Mouse (Mus musculus): ENCODE measurements at regions not wholly inside any gene's neighbourhood (a gene's known extent, or its start where the extent isn't known, plus 50 kb on each side); places are given as distances from the start of the nearest gene placed in this dataset.
A peak's percentile ranks its signal among the peaks of the same experiment; 100 is the strongest.

DNA sequence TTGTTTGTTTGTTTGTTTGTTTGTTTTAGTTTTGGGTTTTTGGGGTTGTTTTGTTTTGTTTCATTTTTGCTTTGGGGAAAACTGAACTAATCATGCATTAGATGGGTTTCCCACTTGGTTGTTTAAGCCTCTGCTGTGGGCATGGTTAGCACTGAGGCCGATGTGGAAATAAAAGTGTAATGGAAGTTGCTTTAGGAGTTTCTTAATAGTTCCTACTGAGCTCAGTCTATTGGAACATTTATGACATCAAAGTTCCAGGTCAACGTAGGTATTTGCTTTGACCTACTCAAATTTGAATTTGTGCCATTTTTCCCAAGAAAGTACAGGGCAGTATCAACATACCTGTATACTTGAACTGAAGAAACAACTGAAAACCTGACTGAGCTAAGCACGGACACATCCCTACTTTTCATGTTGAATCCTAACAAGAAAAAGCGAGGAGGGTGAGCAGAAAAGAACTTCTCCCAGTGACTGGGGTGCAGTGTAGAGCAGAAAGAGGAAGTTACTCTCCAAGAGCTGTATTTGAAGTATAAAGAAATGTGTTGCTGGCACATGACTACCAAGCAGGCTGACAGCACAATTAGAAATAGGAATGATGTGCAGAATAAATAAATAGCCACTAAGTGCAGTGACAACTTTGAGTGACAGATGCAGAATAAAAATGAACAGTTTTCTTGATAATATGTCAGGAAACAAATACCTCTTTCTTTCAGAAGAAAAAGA, 122.0 kb upstream of the Atp2b1 start:
- no peak for DNase-seq

DNA sequence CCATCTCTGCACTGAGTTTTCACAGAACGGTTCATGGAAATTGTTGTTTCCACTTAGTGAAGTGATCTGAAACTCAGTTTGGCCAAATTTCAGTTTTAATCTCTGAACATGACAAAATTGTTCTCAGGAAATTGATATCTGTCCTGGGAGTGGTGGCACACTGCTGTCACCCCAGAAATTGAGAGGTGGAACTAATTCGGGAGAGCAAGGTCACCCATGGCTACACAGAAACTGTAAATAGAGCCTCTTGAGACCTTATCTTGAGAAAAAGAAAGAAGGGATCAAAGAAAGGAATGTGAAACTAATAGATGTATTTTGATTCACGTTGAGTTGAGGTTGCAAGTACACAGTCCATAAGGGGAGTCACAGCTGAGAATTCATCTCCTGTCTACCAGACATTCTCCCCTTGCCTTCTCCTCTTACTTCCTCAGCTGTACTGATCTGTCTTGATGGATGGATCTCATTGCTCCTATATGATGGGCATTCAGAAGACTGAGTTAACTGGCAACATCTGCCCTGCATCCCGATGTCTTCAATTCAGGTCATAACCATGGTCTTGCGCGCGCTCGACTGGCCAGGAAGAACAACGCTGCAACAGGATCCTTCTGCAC, 120.2 kb upstream of the Atp2b1 start:
- no peak for DNase-seq

DNA sequence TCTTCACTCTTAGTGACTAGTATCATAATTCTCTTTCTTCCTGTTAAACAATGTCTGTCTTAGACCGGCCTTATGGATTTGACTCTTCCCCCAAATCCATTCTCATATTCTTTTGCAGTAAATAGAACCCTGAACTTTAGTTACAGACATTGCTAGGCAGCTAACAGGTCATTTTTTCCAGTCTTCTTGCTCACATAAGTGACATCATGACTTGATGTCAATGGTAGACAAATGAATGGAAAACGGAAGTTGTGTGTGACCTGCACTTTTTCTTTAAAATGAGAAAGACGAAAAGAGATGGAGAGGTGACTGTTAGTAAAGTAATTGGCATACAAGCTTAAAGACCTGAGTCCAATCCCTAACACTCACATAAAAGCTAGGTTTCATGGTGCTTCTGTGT, 118.2 kb upstream of the Atp2b1 start:
- no peak for DNase-seq

DNA sequence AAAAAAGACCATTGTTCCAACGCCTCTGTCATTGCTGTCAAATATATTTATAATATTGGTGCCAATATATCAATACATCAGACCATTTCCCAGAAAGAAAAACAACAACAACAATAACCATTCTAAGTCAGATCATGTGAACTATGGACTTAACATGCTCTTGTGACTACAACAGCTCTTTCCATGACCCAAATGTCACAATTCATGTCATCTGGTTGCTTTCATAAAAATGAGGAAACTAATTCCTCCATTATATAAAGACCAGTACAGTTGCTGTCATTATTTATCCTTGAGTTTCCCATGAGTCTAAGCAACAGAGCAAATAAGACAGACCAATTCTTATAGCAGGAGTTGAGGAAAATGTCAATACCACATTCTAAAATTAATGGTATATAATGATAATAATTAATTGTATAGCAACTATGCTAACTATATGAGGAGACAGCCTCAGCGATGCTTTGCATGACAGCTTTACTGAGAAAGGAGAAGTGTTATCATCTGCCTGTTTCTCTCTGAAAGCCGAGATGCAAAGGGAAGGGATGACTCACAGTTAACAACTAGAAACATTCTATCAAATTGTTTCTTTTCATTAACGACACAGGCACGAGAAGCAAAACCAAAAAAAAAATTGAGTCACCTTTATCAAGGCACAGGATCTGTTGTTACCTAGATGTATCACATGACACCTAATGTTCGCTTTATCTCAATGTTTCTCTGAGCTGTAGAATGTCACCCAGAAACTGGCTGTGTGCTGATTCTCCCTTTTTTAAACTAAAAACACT, 115.4 kb upstream of the Atp2b1 start:
- no peak for DNase-seq

DNA sequence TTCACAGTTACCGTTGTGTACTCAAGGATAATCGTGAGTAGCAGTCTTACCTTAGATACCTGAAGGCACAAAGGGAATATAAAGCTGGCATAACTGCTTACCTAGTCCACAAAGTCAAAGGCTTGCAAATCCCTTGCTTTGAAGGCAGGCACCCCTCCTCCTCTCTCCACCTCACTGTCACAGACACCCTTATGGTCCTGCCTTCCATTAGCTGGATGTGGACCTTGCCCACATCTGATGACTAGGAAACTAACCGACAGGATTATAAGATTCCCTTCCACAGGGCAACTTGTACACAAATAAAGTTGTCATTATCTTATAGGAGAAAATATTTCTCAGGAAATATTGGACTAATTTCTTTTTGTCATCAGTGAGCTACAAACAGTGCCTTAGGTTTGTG, 114.4 kb upstream of the Atp2b1 start:
- DNase-seq: no peak

DNA sequence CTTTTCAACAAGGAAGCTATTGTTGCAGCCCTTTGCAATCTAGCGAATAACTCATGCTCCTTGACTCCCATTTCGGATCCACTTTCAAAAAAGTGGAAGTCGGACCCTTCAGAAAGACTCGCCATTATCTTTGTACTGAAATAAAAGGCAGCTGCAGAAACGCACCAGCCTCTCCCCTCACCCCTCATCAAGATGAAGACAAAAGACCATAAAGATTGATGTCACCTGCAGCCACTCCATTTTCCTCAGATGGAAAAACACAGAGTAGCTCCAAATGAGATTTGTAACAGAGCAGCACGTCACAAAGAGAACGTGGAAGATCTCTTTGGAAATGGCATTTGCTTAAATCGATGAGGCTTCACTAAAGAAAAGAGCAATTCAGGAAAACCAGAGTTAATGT, 113.3 kb upstream of the Atp2b1 start:
- no peak for DNase-seq

DNA sequence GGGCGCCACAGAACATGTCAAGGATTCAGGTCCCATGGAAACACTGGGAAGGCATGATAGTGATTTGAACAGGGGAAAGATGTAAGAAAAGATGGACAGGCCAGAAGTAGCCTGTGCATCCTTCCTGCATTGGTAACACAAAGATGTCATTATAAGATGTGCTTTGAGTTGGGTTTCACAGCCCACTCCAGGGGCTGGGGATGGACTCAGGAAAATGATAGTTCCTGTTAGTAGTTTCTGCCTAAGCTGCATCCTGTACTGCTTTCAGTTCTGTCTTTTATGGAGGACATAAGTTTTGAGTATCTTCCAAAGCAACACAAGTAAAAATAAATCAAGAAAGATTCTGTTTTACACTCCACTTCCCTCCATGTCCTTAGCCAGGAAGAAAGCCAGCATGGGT, 109.2 kb upstream of the Atp2b1 start:
- no peak for DNase-seq

DNA sequence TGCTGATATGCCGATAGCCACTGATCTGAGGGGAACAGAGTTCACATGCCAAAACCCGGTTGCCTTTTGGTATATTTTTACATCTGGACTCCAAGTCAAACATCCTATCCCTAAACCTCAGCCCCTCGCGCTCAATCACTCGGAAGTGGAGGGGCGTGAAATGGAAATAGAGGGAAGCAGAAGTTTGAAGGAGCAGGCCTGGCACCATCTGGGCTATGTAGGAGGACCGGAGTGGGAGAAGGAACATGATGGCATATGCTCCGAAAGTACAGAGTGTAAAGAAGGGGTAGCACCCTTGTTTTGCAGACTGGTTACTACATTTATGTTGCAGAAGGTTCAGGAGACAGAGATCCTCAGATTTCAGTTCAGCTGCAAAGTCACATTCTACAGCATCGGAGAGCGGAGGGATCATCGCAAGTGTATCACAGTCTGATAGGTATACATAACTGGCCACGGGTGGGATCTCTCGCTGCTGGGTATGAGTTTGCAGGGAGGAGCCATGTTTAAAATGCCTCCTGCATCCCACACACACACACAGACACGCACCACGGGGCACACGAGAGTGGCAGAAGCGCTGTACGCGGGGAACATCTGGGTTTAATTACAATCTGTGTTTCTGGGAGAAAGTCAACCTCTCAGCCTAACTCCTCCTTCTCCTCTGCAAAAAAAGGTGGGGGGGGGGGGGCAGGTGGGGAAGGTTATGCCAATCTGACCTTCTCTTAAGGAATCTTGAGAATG, 107.2 kb upstream of the Atp2b1 start:
- DNase-seq: no peak

DNA sequence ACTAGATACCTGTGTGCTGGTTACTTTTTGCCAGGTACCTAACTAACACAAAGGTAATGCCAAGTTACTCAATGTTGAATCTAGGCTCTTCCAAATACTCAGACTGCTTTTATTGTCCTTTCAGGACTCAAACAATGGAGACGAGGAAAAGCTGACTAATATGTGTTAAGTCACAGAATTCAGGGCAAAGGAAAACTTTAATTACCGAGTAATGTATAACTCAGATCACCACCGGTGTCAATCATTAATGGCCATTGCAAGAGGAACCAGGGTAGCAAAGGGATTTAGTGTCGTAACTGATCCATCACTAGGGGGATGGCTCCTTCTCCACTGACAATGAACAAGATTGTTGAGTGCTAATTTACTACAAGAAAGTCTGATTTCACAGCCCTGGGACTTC, 105.6 kb upstream of the Atp2b1 start:
- DNase-seq: no peak

DNA sequence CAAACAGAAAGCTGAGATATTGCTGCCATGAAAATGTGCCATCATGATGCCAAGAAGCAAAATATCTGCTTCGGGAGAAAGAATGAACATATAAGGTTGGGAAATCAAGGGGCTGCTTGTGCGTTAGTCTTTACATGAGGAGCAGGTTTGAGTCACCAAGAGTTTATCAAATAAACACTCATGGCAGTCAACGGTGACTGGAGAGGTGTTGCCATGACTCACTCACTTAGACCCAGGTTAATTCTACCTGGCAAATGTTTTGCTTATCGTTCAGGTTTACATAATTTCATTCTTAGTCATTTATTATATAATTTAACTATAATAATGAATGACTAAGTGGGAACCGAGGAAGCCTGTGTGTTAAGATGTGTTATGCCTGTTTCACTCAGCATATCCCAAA, 85.2 kb upstream of the Atp2b1 start:
- DNase-seq: no peak

DNA sequence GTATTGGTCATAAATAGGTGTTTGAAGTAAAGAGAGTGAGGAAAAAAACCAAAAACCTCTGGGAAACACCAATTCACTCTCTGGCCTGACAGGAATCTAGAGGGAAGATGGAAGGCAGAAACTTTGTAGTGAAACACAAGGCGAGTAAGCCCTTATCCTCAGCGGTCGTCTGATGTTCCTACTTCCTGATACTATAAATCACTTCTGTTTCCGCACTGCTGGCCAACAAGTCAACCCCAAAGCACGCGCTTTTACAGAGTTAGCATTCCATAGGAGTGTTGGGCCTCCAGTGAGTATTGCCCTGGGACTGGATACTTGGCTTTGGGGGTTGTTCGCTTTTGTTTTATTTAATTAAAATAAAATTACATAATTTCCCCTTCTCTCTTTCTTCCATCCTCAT, 82.7 kb upstream of the Atp2b1 start:
- DNase-seq: no peak

DNA sequence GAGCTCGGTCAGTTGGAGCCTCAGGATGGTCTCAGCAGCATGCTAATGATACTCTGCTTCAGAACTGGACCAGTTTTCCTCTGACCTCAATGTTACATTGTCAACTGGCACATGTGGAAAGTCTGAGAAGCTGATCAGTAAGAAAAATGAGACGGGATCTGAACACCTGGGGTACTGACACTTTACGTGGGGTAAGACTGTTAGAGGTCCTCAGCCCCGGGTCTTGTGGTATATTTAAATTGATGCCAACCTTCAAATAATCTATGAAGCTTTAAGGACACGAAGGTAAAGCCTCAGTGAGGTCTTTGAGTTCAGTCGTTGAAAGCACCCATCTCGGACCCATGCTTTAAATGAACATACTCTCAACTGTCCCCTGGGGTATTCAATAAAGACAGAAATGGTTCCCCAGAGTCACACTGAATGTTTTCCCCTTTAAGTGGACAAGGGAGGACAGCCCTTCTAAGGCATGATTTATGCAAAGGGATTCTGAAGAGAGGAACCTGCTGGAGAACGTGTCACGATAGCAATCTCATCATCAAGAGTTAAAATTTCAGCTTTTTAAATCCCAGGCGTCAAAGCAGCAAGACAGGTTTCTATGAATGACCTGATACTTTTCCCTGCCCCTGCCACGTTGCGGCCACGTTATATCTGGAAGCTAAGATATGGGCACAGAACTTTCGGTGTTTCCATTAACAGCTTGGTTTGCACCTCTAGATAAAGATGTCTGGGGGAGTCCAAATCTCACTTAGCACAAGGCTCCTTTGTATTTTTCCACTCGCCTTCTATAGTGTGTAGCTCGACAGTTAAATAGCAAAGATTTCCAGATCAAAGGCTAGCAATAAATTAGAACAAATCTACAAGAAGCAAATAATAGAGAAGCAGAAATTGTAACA, 76.7 kb upstream of the Atp2b1 start:
- DNase-seq: no peak

DNA sequence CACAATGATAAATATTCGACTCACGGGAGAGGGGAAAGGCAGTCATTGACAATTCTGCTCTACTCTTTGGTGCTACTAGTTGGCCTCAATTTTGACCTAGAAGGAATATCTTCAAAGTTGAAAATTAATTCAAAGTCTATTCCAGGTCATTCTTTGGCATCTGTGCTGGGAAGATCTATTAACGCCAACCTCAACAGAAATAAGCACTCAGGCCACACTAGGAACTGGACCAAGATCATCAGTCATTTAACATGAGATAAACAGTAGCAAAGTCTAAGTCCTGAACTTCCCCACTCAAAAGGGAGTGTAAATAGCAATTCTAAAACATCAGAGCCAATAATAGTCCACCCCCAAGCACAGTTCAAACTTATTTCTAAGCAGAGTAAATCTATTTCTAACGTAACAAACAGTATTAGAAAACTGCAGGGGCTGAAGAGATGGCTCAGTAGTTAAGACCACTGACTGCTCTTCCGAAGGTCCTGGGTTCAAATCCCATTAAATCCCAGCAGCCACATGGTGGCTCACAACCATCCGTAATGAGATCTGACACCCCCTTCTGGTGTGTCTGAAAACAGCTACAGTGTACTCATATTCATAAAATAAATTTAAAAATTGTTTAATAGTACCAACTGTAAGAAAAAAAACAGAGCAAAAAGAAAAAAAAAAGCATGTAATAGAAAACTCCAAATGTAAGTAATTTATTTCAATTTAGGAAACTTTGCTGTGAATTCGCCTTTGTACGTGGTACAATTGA, 75.1 kb upstream of the Atp2b1 start:
- no peak for DNase-seq

DNA sequence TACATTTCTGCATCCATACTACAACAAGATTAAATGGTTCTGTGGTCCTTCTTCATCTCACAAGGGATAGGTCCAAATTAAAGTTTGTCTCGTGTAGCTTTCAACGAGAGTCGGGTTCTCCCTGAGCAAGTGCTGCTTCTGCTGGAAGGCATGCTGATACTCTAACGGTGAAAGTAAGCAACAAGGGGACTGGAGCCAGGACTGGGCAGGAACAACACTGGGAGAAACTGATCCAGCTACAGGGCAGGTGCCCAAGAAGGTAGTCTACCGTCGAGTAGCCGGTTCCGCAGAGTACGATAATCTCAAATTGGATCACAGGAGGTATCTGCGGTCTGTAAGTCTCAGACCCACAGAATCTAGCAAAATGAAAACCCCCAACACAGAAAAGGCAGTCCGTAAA, 74.2 kb upstream of the Atp2b1 start:
- no peak for DNase-seq

DNA sequence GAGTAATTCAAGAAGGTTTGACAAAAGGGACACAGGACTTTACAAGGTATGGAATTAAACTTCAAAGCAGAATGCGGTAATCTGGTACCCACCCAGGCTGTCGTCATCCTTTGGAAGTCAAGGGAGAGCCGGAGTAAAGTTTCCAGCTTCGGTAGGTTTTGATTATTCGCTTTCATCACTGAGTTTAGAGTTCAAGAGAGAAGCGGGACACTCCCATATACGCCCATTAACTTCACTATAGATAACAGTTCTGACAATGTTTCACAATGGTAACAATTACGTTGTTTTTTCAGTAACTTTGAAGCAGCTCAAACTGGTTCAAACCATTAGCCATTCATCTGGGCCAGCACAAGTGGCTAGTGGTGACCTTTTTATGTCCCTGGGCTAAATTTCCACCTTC, 73.8 kb upstream of the Atp2b1 start:
- DNase-seq: no peak

DNA sequence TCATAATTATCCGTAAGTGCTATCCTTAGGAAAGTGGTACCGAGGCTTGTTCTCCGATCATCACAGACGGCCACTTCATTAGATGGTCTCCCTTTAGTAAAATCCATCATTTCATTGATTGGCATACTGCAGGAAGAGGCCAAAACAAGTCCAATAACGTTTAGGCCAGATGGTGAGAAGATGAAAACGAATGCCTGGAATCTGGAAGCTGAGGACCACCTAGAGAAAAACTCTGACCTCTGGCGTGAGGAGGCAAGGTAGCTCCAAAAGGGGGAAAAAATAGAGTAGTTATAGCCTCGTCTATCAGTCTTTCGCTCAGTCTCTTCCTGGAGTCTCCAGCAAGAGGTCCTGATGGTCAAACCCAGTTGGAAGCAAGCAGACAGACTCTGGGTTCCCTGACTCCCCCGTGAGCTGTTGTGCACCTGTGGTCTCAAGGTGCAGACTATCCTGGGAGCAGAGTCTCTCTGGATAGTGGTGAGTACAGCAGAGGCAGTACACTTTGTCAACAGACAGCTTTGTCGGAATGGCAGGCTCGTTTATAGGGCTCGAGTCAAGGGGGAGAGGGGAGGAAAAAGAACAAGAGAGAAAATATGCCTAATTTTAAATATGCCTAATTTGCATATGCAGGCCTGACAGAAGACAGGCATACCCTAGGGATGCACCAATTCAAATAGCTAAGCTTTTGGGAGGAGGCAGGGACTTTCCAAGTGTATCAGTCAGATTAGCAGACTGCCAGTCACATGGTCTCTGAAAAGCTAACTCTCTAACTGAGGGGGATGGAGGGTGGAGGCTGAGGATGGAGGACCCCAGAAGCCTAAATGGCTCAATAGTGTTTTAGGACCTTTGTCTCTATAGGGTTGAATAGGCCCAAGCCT, 73.0 kb upstream of the Atp2b1 start:
- no peak for DNase-seq

DNA sequence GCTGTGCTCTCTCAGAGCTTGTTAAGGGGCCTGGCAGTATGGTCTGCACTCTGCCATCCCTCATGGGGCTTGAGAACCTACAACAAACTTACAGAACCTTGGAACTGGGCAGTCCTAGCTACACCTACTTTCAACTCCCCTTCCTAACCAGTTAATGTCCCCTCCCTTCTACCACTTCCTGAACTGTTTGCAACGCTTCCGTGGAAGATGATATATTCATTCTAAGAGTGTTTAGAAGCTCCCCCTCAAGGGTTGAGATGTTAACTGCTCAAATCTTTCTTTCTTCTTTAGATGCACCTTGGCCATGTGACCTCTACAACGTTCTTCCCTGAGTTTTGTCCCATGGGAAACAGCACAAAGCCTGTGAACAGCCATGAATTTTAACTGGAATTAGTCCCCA, 72.3 kb upstream of the Atp2b1 start:
- DNase-seq: no peak

DNA sequence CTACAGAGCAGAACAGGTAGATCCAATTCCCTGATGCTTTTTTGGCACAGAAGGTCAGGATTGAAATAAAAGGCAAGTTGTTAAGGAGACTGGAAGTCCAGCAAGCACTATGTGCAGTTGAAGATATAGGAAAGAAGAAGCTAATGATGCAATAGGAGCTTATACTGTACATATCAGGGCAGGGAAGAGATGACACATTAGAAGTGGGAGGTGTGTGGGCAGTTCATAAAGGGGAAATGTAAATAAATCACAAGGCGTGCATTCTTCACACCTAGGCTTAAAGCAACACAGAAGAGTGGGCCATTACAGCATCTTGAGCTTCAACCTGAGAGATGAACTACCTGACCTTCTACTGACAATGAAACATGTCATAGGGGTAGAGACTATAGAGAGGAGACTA, 71.5 kb upstream of the Atp2b1 start:
- DNase-seq: no peak

DNA sequence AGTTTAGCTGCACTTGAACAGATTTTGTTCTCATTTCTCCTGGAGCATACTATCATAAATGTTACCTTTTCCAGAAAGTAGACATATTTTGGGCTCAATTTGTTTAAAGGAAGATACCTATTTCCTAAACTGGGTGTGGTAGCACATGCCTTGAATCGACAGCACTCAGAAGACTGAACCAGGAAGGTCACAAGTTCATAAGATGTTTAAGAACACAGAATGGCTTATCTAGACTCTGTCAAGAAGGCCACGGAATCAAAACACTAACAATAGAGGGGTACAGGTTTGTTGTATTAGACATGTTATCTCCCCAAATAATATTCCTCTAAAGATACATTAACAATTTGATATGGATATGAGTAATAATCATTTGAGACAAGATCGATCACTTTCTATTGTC, 64.4 kb upstream of the Atp2b1 start:
- no peak for DNase-seq

DNA sequence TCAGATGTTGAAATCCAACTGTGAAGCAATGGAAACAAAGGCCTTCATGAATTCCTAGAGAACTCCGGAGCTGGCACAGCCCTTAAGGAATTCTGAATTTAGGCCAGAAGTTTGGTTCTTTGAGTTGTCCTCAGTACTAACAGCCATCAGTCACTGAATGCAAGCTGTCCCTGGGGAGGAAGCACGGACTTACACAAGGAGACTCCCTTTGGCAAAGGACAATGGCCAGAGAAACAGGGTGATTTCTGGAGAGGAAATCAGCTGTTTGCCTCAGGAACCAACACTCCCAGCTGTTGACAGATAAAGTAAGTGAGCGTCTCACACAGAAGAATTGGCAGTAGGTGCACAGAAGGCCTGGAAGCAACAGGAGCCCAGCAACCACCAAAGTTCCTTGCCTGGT, 56.8 kb upstream of the Atp2b1 start:
- DNase-seq: peak; percentile 51

DNA sequence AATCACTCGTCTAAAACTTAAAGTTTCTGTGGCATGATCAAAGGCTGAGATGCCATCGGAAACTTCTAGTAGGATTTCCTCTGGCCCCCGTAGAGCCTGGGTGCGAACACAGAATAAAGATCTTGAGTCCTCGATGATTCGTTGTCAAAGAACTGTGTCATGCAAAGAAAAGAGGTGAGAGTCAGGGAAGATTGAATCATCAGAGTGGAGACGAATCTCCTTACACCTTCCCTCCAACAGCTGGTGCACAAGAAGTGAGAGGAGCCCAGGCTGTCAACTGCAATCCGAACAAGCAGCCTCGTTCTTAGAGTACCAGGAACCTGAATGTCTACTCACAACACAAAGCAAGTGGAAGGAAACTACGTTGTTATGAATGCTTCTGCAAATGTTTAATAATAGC, 52.7 kb upstream of the Atp2b1 start:
- DNase-seq: no peak

All from kidney, adult 18-20 months (tissue).